ENCODE assay signal across 21 mouse cellular contexts in genomic region chr6:146135291-146135690, GRCm38 (mm10).
A peak's percentile ranks its signal among the peaks of the same experiment; 100 is the strongest.
DNase-seq lines count a peak whose midpoint lies in the region; ATAC-seq lines count a peak whose summit lies in the region.
"Had no signal": no experiment of that assay in that cellular context is flagged by ENCODE, and none has a peak within 500 bp of the region (broad histone marks: within the 10 kb centered on the region; RNA-seq: fewer than 3 reads in every experiment).

No protein-coding gene starts in this region.

- 76% methylated on average over 8 of the region's 8 CpGs for WGBS in neural tube, embryonic 11.5 days
- 62% methylated on average over 8 of the region's 8 CpGs for WGBS in hindbrain, embryonic 14.5 days
- WGBS in midbrain, embryonic 12.5 days = 67% methylated on average over 8 of the region's 8 CpGs
- WGBS in kidney, embryonic 15.5 days = 60% methylated on average over 8 of the region's 8 CpGs

- ATAC-seq in neural tube, embryonic 11.5 days (ENCODE audit: insufficient read depth, low FRiP score, low TSS enrichment) = no peak
- ATAC-seq in hindbrain, embryonic 14.5 days (ENCODE audit: low FRiP score) = no peak
- no peak for ATAC-seq in midbrain, embryonic 12.5 days (ENCODE audit: low FRiP score, low read depth)
- no peak for ATAC-seq in kidney, embryonic 15.5 days (replicated peaks; ENCODE audit: low FRiP score)
- ATAC-seq: activated CD4-positive, CD25-positive, alpha-beta regulatory T cell, adult 4 months; forebrain, embryonic 16.5 days had no signal

- no peaks in the 10 kb centered on the region for H3K4me1 ChIP-seq in neural tube, embryonic 11.5 days (ENCODE audit: control insufficient read depth, insufficient read depth, low read length)
- H3K4me1 ChIP-seq in hindbrain, embryonic 14.5 days (replicated peaks; ENCODE audit: control insufficient read depth, insufficient read depth, low read length) = peaks cover 16% of the 10 kb centered on the region
- peaks cover 25% of the 10 kb centered on the region for H3K4me1 ChIP-seq in midbrain, embryonic 12.5 days
- H3K4me1 ChIP-seq in kidney, embryonic 15.5 days = peaks cover 11% of the 10 kb centered on the region
- H3K4me1 ChIP-seq: embryonic facial prominence, embryonic 15.5 days had no signal

- DNase-seq in neural tube, embryonic 11.5 days (ENCODE audit: low spot score) = peak; percentile 14
- no peak for DNase-seq in neural tube, embryonic 10.5 days (ENCODE audit: extremely low spot score, low spot score)
- no peak for DNase-seq in hindbrain, embryonic 14.5 days (ENCODE audit: low spot score)
- no peak for DNase-seq in cerebellum, postnatal 14 days
- no peak for DNase-seq in cerebellum, adult 8-10 months
- DNase-seq: adrenal gland, adult 8-10 months; gastrocnemius, postnatal 14 days; heart, adult 18-20 months; heart, postnatal 14 days; kidney, adult 18-20 months; kidney, postnatal 10 days; right cerebral cortex, postnatal 4 days; thymus, postnatal 14 days had no signal

- no peak overlapping the region for H3K4me2 ChIP-seq in neural tube, embryonic 11.5 days (ENCODE audit: low read depth)
- no peak overlapping the region for H3K4me2 ChIP-seq in hindbrain, embryonic 14.5 days (replicated peaks)
- no peak overlapping the region for H3K4me2 ChIP-seq in midbrain, embryonic 12.5 days (replicated peaks)
- H3K4me2 ChIP-seq in kidney, embryonic 15.5 days = no peak overlapping the region
- H3K4me2 ChIP-seq: embryonic facial prominence, embryonic 15.5 days; heart, embryonic 13.5 days had no signal

- no peaks in the 10 kb centered on the region for H3K36me3 ChIP-seq in neural tube, embryonic 11.5 days (ENCODE audit: control insufficient read depth, insufficient read depth, low read length)
- H3K36me3 ChIP-seq in hindbrain, embryonic 14.5 days (replicated peaks; ENCODE audit: control insufficient read depth, insufficient read depth) = no peaks in the 10 kb centered on the region
- H3K36me3 ChIP-seq in midbrain, embryonic 12.5 days = no peaks in the 10 kb centered on the region
- no peaks in the 10 kb centered on the region for H3K36me3 ChIP-seq in kidney, embryonic 15.5 days
- H3K36me3 ChIP-seq: embryonic facial prominence, embryonic 15.5 days; heart, embryonic 13.5 days; neural tube, embryonic 12.5 days had no signal

- no peaks in the 10 kb centered on the region for H3K27me3 ChIP-seq in neural tube, embryonic 11.5 days (ENCODE audit: control insufficient read depth, insufficient read depth, low read length)
- no peaks in the 10 kb centered on the region for H3K27me3 ChIP-seq in hindbrain, embryonic 14.5 days (ENCODE audit: control insufficient read depth, insufficient read depth, low read length)
- H3K27me3 ChIP-seq in midbrain, embryonic 12.5 days = no peaks in the 10 kb centered on the region
- no peaks in the 10 kb centered on the region for H3K27me3 ChIP-seq in kidney, embryonic 15.5 days
- H3K27me3 ChIP-seq: embryonic facial prominence, embryonic 15.5 days; heart, embryonic 13.5 days; neural tube, embryonic 12.5 days had no signal

- no peak overlapping the region for H3K9ac ChIP-seq in neural tube, embryonic 11.5 days (ENCODE audit: low read length)
- H3K9ac ChIP-seq in hindbrain, embryonic 14.5 days = no peak overlapping the region
- no peak overlapping the region for H3K9ac ChIP-seq in midbrain, embryonic 12.5 days (replicated peaks)
- H3K9ac ChIP-seq in kidney, embryonic 15.5 days = no peak overlapping the region
- H3K9ac ChIP-seq: embryonic facial prominence, embryonic 15.5 days; heart, embryonic 13.5 days had no signal

- no peak overlapping the region for H3K4me3 ChIP-seq in neural tube, embryonic 11.5 days (ENCODE audit: low read depth, low read length)
- no peak overlapping the region for H3K4me3 ChIP-seq in hindbrain, embryonic 14.5 days (replicated peaks; ENCODE audit: low read length)
- H3K4me3 ChIP-seq in midbrain, embryonic 12.5 days = no peak overlapping the region
- H3K4me3 ChIP-seq in kidney, embryonic 15.5 days (replicated peaks) = no peak overlapping the region
- H3K4me3 ChIP-seq: embryonic facial prominence, embryonic 15.5 days; heart, embryonic 13.5 days; neural tube, embryonic 12.5 days had no signal

- no peak overlapping the region for H3K27ac ChIP-seq in neural tube, embryonic 11.5 days (ENCODE audit: low read depth, low read length)
- H3K27ac ChIP-seq in hindbrain, embryonic 14.5 days = peak overlapping the region; percentile 71; the same call in 1 of the 2 replicates
- 0 out of 2 replicates have a peak overlapping the region, but pooled peaks have one; percentile 10 for H3K27ac ChIP-seq in midbrain, embryonic 12.5 days (replicated peaks)
- H3K27ac ChIP-seq in kidney, embryonic 15.5 days = no peak overlapping the region
- H3K27ac ChIP-seq: embryonic facial prominence, embryonic 15.5 days; heart, embryonic 13.5 days; macrophage; neural tube, embryonic 12.5 days had no signal

- no peaks in the 10 kb centered on the region for H3K9me3 ChIP-seq in neural tube, embryonic 11.5 days (ENCODE audit: control insufficient read depth, low read length)
- H3K9me3 ChIP-seq in hindbrain, embryonic 14.5 days (ENCODE audit: control insufficient read depth, low read length) = no peaks in the 10 kb centered on the region
- no peaks in the 10 kb centered on the region for H3K9me3 ChIP-seq in midbrain, embryonic 12.5 days
- no peaks in the 10 kb centered on the region for H3K9me3 ChIP-seq in kidney, embryonic 15.5 days (replicated peaks)
- H3K9me3 ChIP-seq: embryonic facial prominence, embryonic 15.5 days; heart, embryonic 13.5 days; neural tube, embryonic 12.5 days had no signal

Comparison
In these comparisons a context has a peak if more than half of its experiments do, and no peak if none do; other contexts are left out.
1. H3K27ac ChIP-seq: peak in hindbrain, embryonic 14.5 days (single experiment) and midbrain, embryonic 12.5 days (single experiment); none in neural tube, embryonic 11.5 days (single experiment) and kidney, embryonic 15.5 days (single experiment).